Mouse (Mus musculus): ENCODE measurements around the gene Hsbp1. TPM values are rescaled to one million over a fixed set of nuclear protein-coding genes. Genes with fewer than 3 reads are reported as not detected.

The Hsbp1 gene
- total RNA-seq, 1 experiment: 98.9 TPM

GRCm38 (mm10) chr8:119345029-119345682 is 868 bp downstream of the Hsbp1 start:
- in situ Hi-C loops (cut with MboI; ENCODE audit: low sequenced_read_pairs in 2 of 2, unreplicated experiment in 2 of 2): no loop called here
- H3K36me3 ChIP-seq (ENCODE audit: control insufficient read depth, insufficient read depth, low read length, poor library complexity, severe bottlenecking): peaks cover 26% of the 10 kb centered on the region
- H3K4me1 ChIP-seq (ENCODE audit: control insufficient read depth in 2 of 2, insufficient read depth in 2 of 2, low read length in 2 of 2, poor library complexity in 1 of 2): no peaks in the 10 kb centered on the region
- peak overlapping the region; percentile 93 to 94 for H3K4me3 ChIP-seq (ENCODE audit: insufficient read depth in 1 of 2, low read depth in 1 of 2, low read length in 2 of 2, poor library complexity in 1 of 2, severe bottlenecking in 1 of 2)
- H3K9me3 ChIP-seq (ENCODE audit: control insufficient read depth, insufficient read depth, low read depth, low read length): peaks cover 1% of the 10 kb centered on the region; the same call in 1 of the 2 replicates
- peak overlapping the region; percentile 91 for H3K9ac ChIP-seq (ENCODE audit: insufficient read depth, low read depth, low read length, poor library complexity, severe bottlenecking)
- H3K27ac ChIP-seq (ENCODE audit: insufficient read depth, low read depth, low read length, poor library complexity, severe bottlenecking): no peak overlapping the region
- no peak for DNase-seq (ENCODE audit: low read depth, low spot score)
- TF ChIP-seq MAFK (IDR thresholded peaks at IDR 0.05; ENCODE audit: insufficient read depth, low read depth, low read length) (no peak), HCFC1 (IDR thresholded peaks at IDR 0.05; ENCODE audit: borderline replicate concordance, insufficient read depth, low read length) (no peak), ZC3H11A (IDR thresholded peaks at IDR 0.05; ENCODE audit: borderline replicate concordance, low read depth, low read length) (no peak), CHD2 (IDR thresholded peaks at IDR 0.05; ENCODE audit: low read depth, low read length) (no peak), ZNF384 (IDR thresholded peaks at IDR 0.05; ENCODE audit: low read depth, low read length) (no peak)

- Histone ChIP-seq H3K27ac (ENCODE audit: insufficient read depth, low read depth, low read length, poor library complexity, severe bottlenecking) (no peak overlapping the region), H3K4me1 (ENCODE audit: control insufficient read depth in 2 of 2, insufficient read depth in 2 of 2, low read length in 2 of 2, poor library complexity in 1 of 2) (no peaks in the 10 kb centered on the region), H3K4me3 (ENCODE audit: insufficient read depth in 1 of 2, low read depth in 1 of 2, low read length in 2 of 2, poor library complexity in 1 of 2, severe bottlenecking in 1 of 2) (peak overlapping the region in 1 of 2 experiments; percentile 94; a peak in 2 of 4 replicates), H3K9ac (ENCODE audit: insufficient read depth, low read depth, low read length, poor library complexity, severe bottlenecking) (no peak overlapping the region), H3K36me3 (ENCODE audit: control insufficient read depth, insufficient read depth, low read length, poor library complexity, severe bottlenecking) (peaks cover 27% of the 10 kb centered on the region), H3K9me3 (ENCODE audit: control insufficient read depth, insufficient read depth, low read depth, low read length) (no peaks in the 10 kb centered on the region; the same call in 1 of the 2 replicates)
- in situ Hi-C loops (cut with MboI; ENCODE audit: low sequenced_read_pairs in 2 of 2, unreplicated experiment in 2 of 2): no loop called here
- no peak for DNase-seq (ENCODE audit: low read depth, low spot score)
- TF ChIP-seq HCFC1 (IDR thresholded peaks at IDR 0.05; ENCODE audit: borderline replicate concordance, insufficient read depth, low read length) (no peak), ZC3H11A (IDR thresholded peaks at IDR 0.05; ENCODE audit: borderline replicate concordance, low read depth, low read length) (no peak), MAFK (IDR thresholded peaks at IDR 0.05; ENCODE audit: insufficient read depth, low read depth, low read length) (no peak), CHD2 (IDR thresholded peaks at IDR 0.05; ENCODE audit: low read depth, low read length) (no peak), ZNF384 (IDR thresholded peaks at IDR 0.05; ENCODE audit: low read depth, low read length) (no peak)
These were observed 1.4 kb downstream of the Hsbp1 start for GRCm38 (mm10) chr8:119345683-119346075.

- in situ Hi-C loops (cut with MboI; ENCODE audit: low sequenced_read_pairs in 2 of 2, unreplicated experiment in 2 of 2): no loop called here
- peaks cover 25% of the 10 kb centered on the region for H3K36me3 ChIP-seq (ENCODE audit: control insufficient read depth, insufficient read depth, low read length, poor library complexity, severe bottlenecking)
- no peaks in the 10 kb centered on the region for H3K4me1 ChIP-seq (ENCODE audit: control insufficient read depth in 2 of 2, insufficient read depth in 2 of 2, low read length in 2 of 2, poor library complexity in 1 of 2)
- DNase-seq (ENCODE audit: low read depth, low spot score): no peak
- H3K9ac ChIP-seq (ENCODE audit: insufficient read depth, low read depth, low read length, poor library complexity, severe bottlenecking): no peak overlapping the region
- TF ChIP-seq MAFK (IDR thresholded peaks at IDR 0.05; ENCODE audit: insufficient read depth, low read depth, low read length): no peak
- TF ChIP-seq ZC3H11A (IDR thresholded peaks at IDR 0.05; ENCODE audit: borderline replicate concordance, low read depth, low read length): no peak
- no peak for TF ChIP-seq ZNF384 (IDR thresholded peaks at IDR 0.05; ENCODE audit: low read depth, low read length)
- no peak for TF ChIP-seq CHD2 (IDR thresholded peaks at IDR 0.05; ENCODE audit: low read depth, low read length)
- TF ChIP-seq HCFC1 (IDR thresholded peaks at IDR 0.05; ENCODE audit: borderline replicate concordance, insufficient read depth, low read length): no peak
- no peak overlapping the region for H3K27ac ChIP-seq (ENCODE audit: insufficient read depth, low read depth, low read length, poor library complexity, severe bottlenecking)
- no peaks in the 10 kb centered on the region; the same call in 1 of the 2 replicates for H3K9me3 ChIP-seq (ENCODE audit: control insufficient read depth, insufficient read depth, low read depth, low read length)
- no peak overlapping the region for H3K4me3 ChIP-seq (ENCODE audit: insufficient read depth in 1 of 2, low read depth in 1 of 2, low read length in 2 of 2, poor library complexity in 1 of 2, severe bottlenecking in 1 of 2)
These were observed 7.4 kb downstream of the Hsbp1 start for GRCm38 (mm10) chr8:119351647-119352046.

GRCm38 (mm10) chr8:119352977-119353658 is 8.8 kb downstream of the Hsbp1 start:
- Histone ChIP-seq H3K27ac (ENCODE audit: insufficient read depth, low read depth, low read length, poor library complexity, severe bottlenecking) (no peak overlapping the region), H3K9ac (ENCODE audit: insufficient read depth, low read depth, low read length, poor library complexity, severe bottlenecking) (no peak overlapping the region), H3K36me3 (ENCODE audit: control insufficient read depth, insufficient read depth, low read length, poor library complexity, severe bottlenecking) (peaks cover 15% of the 10 kb centered on the region), H3K4me1 (ENCODE audit: control insufficient read depth in 2 of 2, insufficient read depth in 2 of 2, low read length in 2 of 2, poor library complexity in 1 of 2) (no peaks in the 10 kb centered on the region), H3K4me3 (ENCODE audit: insufficient read depth in 1 of 2, low read depth in 1 of 2, low read length in 2 of 2, poor library complexity in 1 of 2, severe bottlenecking in 1 of 2) (no peak overlapping the region), H3K9me3 (ENCODE audit: control insufficient read depth, insufficient read depth, low read depth, low read length) (no peaks in the 10 kb centered on the region)
- in situ Hi-C loops (cut with MboI; ENCODE audit: low sequenced_read_pairs in 2 of 2, unreplicated experiment in 2 of 2): no loop called here
- DNase-seq (ENCODE audit: low read depth, low spot score): no peak
- TF ChIP-seq HCFC1 (IDR thresholded peaks at IDR 0.05; ENCODE audit: borderline replicate concordance, insufficient read depth, low read length): no peak
- no peak for TF ChIP-seq CHD2 (IDR thresholded peaks at IDR 0.05; ENCODE audit: low read depth, low read length)
- TF ChIP-seq MAFK (IDR thresholded peaks at IDR 0.05; ENCODE audit: insufficient read depth, low read depth, low read length): no peak
- TF ChIP-seq ZNF384 (IDR thresholded peaks at IDR 0.05; ENCODE audit: low read depth, low read length): no peak
- TF ChIP-seq ZC3H11A (IDR thresholded peaks at IDR 0.05; ENCODE audit: borderline replicate concordance, low read depth, low read length): no peak

Measured in ES-E14 (cell line).